Mouse (Mus musculus) left cerebral cortex, postnatal 25 days (tissue): Measurements from ENCODE around the gene U2surp. TPM values are rescaled to one million over a fixed set of nuclear protein-coding genes. Genes with fewer than 3 reads are reported as not detected.

Source experiments
- DNase-seq, 2 experiments: peaks; one replicate each; pipeline ENCODE4 v3.0.0; 2022; ENCODE audit warnings: low spot score in 2 of 2, mixed read lengths in 1 of 2
- intact Hi-C: fragments of 180-260 bp; cut with DNase I; formaldehyde crosslinking; loops from one replicate; pipeline ENCODE4 v1.15.1; 2025
- total RNA-seq, 2 experiments: library from RNA; stranded (reverse); gene quantifications; 2 replicates each; pipeline ENCODE4 v1.2.3; 2021

The U2surp gene
- total RNA-seq, result 10 to 100 TPM; 62.7 to 64.3 TPM

DNA sequence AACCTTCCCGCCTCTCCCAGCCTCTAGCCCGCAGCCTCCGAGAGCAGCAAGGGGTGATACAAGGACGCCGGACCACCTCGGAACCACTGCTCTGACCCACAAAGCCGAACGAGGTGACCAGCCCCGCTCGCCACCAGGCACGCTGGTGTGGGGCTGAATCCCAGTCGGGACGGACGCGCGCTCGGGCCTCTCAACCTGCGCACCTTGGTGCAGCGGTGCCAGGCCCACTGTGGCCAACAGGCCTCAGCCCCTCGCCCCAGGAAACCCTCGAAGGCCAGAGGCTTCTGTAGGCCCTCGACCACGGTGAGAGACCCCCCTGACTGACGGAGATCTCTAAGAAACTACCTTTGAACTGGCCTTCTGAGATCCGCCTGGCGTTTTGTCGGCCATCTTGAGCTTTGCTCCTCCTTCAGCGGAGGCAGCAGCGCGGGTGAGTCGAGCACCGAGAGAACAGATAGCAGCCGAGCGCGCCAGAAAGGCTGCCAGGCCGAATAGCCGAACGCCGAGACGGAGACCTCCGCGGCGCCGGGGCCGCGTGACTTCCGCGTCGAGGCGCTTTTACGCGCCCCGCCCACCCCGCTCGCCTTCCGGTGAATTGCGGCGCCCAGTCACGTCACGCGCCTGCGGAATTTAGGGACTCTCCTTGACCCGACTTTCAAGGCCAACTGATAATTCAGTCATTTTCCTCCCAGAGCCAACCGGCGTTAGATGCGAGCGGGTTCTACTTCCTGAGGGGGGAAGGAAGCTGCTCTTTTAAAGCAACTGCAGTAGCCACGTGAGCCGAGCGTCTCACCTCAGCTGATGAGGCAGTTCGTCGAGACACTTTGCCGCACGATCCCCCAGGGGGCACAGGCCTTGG lies at the start of gene U2surp:
Gene U2surp (minus strand): TSS at position 525 of the 859 bp plus-strand sequence.
- intact Hi-C loops, result loop anchor here (2.0 to 5.0 kb wide), 2 partner anchors 346 to 443 kb away; partner anchors contain the start of genes Atr and Xrn1
- DNase-seq, result peak; percentile 98

DNA sequence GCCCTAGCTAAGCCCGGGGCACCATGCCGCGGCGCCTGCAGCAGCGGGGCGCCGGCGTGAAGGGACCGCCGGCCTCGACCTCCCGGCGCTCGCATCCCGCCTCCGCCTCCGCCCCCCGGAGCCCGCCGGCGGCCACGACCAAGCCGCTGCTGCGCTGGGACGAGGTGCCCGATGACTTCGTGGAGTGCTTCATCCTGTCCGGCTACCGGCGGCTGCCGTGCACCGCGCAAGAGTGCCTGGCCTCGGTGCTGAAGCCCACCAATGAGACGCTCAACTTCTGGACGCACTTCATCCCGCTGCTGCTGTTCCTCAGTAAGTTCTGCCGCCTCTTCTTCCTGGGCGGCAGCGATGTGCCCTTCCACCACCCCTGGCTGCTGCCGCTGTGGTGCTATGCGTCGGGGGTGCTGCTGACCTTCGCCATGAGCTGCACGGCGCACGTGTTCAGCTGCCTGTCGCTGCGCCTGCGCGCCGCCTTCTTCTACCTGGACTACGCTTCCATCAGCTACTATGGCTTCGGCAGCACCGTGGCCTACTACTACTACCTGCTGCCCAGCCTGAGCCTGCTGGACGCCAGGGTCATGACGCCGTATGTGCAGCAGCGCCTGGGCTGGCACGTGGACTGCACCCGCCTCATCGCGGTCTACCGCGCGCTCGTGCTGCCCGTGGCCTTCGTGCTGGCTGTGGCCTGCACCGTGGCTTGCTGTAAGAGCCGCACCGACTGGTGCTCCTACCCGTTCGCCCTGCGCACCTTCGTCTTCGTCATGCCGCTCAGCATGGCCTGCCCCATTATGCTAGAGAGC lies 48.3 kb upstream of the U2surp start:
- intact Hi-C loops, result no loop called here
- peak; percentile 72 to 75 for DNase-seq

DNA sequence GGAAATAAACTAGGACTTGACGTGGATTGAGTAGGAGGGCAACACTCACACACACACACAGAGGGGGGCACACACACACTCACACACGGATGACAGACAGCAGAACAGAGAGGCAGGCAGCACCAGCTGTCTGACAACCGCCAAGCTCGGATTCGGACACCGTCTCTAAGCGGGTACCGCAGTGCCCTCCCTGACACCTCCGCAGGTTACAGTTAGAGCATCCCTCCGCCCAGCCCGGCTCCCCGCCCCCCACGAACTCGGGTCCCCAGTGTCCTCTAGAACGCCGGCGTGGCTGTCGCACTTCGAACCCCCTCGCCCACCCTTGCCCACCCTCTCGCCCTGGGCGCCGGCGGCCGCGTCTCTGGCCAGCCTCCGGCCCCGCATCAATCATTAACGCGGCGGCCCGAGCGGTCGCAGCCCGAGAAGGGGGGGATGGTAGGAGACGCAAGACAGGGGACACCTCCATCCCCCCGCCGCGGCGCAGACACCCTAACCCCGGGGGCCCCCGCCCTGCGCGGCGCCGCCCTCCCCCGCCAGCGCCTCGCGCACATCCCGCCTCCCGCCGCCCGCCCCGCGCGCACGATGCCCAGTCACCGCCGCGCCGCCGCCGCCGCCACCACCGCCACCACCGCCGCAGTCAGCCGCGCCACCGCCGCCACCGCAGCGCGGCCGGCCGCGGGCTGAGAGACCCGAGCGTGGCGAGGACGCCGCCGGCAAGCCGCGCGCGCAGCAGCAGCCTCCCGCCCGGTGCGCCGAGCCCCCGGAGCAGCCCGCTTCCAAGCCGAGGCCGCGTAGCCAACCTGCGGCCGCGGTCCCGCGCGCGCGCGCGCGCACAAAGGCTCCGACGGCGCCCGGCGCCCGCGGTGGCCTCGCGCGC lies 47.5 kb upstream of the U2surp start, which contains the start of gene Paqr9:
Gene Paqr9 (plus strand): TSS at position 599 of the 877 bp plus-strand sequence.
- intact Hi-C loops, result no loop called here
- DNase-seq, result peak; percentile 55 to 79

DNA sequence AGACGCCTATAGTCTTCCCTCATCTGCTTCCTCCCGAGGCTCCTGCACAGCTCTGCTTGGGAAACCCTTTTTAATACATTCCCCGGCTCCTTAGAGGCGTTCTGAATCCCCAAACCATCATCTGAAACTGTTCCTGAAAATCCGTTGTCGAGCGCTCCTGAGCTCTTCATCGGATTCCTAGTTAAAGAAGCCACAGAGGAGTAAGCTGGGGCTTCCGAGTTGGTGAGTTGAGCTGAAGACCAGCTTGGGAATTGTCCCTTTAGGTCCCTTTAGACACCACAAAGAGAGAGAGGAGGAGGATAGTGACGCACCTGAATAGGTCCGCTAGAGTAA lies 46.9 kb upstream of the U2surp start:
- DNase-seq, result no peak
- intact Hi-C loops, result no loop called here

DNA sequence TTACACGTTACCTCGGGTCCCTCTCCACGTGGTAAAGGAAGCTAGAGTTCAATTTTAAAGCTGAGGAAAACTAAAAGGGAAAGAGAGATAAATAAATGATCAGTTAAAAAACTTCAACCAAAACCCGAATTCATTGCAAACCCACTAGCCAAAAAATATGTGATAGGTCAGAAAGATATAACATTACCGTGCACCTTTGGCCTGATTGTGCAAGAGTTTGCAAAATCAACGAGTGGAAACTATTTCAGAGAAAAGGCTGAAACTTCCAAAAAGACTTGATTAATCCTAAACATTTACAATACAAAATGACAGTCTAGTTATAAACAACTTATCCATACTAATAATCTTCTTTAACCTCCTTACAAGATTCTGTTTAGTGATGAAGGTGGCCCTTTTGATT lies 45.9 kb upstream of the U2surp start:
- intact Hi-C loops, result no loop called here
- no peak for DNase-seq

DNA sequence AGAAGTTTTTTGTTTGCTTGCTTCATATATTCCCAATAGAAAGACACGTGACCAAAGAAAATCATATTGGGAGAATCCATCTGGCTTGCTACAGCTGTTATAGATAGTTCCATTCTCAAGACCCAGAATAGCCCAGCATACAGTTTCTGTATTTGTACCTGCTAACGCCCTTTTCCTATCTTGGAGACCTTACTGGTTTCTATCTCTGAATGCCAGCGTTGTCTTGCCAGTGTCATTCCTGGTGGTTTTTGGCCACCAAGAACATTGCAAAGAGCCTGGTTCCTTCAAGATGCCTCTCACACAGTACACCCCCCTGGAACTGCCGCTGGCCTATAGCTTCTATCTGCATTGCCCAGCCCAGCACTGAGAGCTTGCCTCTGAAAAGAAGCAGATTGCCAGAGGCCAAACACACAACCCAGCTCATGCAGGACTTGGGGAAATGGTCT lies 44.3 kb upstream of the U2surp start:
- DNase-seq, result no peak
- intact Hi-C loops, result no loop called here

DNA sequence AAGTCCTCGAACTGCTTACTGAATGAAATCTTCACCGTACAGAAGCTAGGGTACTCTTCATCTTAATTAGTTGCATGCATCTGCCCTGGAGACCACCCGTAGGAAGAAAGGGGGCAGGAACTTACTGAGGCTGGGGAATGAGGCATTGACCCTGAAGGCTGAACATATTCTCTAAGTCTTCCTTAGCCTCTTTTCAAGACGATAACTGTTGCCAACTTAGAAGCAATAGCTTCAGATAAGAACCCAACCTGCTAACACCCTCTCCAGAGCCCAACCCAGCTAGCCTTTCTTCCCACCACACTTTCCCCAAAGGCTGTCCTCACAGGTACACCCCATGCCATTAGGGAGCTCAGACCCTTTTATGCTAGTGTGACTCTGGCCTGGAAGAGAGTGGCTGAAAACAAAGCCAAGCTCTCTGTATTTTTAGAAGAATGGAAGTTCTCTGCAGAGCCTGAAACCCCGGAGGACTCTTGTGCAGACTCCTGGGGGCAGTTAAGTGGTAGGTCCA lies 43.5 kb upstream of the U2surp start:
- DNase-seq, result no peak
- intact Hi-C loops, result no loop called here

DNA sequence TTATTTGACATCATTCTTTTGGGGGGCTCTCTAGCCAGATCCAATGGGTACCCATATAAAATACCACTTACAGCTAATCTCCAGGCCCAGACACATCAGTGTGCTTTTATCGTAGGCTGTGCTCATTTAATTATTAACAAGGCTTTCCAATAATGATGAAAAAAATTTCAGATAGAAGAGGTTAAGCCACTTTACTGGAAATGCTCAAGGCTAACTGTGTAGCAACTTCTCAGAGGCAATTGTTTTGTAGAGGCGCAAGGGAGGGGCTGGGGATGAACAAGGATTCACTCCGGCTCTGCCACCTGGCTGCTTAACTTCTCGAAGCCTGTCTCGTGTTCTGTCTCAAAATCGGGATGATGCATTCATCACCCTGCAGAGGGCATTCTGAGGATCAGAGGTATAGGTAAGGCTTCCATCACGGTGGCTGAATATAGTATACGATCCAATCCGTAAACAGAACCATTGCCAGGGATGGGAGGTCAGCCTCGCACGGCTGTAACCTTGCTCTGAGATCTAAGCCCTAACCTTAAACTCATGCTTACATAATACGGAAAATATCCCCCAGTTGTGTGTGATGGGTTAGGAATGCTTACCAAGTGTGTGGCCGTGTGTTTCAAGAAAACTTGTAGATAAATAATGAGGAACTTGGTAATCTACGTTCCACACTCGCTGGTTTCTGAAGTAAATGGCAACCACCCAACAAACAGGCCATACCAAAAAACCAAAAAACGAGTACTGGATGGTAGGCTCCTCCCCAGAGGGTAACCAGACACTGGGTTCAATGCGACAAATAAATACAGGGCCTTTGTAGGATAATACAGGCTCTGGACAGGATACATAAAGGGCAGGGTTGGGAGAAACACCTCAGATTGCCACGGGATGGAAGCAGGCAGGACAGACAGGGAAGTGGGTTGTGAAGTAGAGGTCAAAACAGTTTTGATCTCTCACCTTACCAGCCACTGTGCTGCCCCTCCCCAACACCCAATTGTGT lies 42.7 kb upstream of the U2surp start:
- intact Hi-C loops, result no loop called here
- DNase-seq, result no peak

DNA sequence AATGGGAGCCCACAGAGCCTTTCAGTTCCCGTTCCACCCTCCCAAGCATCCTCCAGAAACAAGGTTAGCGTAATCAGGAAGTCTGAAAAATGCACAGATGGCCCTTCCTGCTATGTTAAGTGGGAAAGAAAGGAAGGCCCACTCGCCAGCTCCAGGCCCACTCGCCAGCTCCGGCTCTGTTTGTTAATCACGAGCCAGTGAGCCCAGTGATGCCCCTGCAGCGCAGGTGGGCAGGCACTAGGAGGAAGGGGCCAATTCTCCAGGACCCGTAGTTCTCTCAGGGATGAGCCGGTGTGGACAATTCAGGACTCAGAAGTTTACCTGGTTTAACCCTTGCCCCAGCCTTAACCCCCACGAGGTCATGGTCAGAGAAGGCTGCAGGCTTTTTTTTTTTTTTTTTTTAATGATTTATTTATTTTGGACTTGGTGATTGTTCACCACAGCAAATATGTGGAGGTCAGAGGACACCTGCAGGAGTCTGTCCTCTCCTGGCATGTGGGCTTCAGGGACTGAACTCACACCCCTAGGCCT lies 40.4 kb upstream of the U2surp start:
- DNase-seq, result peak in 1 of 2 experiments; percentile 81
- intact Hi-C loops, result no loop called here

DNA sequence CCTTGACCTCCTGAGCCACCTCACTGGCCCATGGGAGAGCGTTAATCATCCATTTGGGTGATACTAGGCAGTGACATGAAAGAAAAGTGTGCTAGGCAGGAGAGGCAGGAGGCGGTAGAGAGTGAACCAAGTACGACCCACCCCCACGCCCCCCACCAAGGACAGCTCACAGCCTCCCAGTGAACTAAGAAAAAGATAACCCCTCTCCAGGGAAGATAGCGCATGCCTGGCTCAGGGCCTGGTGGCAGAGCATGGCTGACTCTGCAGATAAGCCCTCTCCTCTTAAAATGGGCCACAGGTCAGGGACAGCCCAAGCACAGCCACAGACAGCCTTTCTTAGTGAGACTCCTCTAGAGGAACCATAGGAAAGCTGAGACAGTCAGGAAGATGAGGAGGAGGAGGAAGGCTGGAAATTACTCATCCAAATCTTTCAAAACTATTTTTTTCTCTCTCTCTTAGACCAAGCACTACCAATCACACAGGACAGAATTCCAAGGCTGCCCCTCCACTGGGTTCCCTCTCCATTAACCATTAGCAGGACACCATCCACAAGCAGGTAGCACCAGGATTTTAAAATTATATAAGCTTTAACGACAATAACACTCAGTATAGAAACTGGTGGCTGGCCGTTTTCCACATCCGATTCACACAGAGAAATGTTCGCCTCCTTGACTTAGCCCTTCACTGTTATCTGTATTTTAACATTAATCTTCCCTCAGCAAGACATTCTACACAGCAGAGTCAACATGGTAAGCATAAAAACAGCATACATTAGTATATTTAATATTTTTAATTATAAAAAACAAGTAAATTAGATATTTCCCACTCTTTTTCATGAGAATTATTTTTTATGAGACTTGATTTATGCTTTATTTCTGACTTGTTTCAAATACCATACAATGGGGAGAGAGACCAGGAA lies 39.3 kb upstream of the U2surp start:
- intact Hi-C loops, result no loop called here
- no peak for DNase-seq

DNA sequence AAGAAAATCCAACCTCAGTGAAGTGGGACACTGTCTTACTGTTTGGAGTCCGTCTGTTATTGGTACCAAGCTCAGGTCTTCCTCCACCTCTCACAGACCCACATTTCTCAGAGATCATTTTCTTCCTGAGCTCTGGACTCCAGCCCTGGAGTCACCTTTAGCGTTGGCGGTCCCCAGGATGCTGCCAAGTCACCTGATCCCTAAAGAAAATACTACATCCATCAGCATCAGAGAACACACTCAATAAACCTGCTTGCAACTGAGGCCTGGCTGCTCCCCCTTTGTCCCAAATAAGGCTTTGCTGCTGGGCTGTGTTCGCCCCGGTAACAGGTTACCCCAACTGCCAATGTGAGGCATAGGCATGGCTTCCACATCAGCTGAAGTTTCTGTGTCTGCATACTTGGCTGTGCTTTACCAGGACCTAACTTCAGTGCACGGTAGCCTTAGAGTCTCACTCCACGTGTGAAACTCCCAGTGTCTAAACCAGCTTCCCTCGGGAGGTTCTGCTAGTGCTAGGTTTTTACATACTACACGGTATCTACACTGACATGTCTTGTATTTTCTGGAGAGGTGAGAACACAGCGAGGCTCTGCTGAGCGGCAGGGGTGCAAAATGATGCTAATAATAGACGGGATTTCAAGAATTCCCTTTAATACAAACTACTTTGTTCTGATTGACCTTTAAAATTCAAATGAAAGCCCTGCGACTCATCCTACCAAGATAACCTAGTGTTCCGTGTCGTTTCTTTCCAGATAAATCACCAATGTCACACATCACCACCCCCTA lies 38.0 kb upstream of the U2surp start:
- intact Hi-C loops, result no loop called here
- no peak for DNase-seq

DNA sequence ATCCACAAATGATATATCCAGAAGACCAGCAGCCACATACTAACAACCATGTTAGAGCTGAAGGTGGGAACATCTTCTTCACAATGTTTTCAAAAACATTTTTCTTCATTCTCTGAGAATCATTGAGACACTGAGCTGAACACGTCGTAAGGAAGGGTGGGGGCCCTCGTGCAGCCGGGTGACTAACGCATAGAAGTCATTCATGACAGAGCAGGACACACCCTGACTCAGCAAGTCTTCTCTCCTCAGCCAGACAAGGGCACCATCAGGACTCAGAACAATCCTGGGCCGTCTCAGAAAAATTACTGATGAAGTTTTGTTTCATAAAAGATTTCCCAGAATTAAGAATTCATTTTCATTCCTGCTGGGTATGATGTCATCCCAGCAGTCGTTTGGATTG lies 34.9 kb upstream of the U2surp start:
- intact Hi-C loops, result no loop called here

DNA sequence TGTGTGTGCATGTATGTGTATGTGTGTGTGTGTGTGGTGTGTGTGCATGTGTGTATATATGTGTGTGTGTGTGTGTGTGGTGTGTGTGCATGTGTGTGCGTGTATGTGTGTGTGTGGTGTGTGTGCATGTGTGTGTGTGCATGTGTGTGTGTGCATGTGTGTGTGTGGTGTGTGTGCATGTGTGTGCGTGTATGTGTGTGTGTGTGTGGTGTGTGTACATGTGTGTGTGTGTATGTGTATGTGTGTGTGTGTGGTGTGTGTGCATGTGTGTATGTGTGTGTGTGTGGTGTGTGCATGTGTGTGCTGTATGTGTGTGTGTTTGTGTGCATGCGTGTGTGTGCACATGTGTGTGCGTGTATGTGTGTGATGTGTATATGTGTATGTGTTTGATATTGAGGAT lies 32.8 kb upstream of the U2surp start:
- intact Hi-C loops, result loop anchor here (5.0 kb wide), 1 partner anchor 143 kb away; no protein-coding TSS in a partner anchor
- no peak for DNase-seq

More for the DNA sequence above, 34.9 kb upstream of the U2surp start:
- no peak for DNase-seq

DNA sequence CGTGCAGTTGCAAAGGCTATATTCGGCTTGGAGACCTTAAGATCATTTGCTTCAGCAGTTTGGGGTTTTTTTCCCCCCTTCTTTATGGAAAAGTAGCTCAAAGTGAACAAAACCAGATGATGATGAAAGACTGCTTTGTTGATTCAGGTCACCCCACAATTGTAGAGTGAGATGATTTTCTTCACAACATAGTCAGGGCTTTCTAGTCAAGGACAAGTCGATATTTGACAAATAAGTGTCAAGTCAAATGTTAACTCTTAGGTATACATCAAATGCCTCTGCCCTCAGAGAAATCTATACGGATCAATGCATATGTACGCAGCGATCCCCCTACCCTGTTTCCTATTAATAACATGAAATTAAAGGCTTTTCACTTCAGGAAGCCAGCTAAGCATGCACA lies 30.7 kb upstream of the U2surp start:
- no peak for DNase-seq

DNA sequence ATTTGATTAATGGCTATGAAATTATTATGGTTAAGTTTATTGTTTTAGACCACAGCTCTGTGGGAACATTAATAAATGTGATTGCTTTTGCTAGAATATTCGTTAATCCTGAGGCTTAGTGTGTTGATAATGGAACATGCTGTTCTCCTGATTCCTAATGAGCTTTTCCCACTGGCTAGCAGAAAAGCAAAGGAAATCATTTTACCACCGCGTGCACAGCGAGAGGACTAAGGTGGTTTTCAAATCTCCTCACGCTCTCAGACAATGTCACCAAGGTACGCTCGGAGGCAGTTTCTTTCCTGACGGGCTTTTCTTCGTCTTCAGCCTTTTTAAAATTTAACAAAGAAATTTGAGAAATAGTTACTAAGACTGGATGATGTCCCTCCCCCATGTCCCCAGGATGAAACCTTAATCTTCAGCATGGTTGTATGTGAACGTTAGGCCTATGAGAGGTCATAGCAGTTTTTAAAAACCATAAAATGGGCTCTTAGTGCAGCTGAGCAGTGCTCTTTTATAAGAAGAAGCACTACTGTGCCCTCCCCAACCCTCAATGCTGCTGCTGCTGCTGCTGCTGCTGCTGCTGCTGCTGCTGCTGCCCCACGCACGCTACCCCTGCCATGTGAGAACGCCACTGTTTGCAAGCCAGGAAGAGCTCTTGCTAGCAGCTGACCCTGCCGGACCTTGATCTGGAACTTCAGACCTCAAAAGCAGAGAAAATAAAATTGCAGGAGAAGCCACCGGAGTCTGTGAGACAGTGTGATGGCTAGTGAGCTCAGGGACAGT lies 30.0 kb upstream of the U2surp start:
- no peak for DNase-seq
- intact Hi-C loops, result loop anchor here (5.0 kb wide), 1 partner anchor 145 kb away; no protein-coding TSS in a partner anchor

More for the DNA sequence above, 30.7 kb upstream of the U2surp start:
- intact Hi-C loops, result loop anchor here (5.0 kb wide), 1 partner anchor 145 kb away; no protein-coding TSS in a partner anchor
